Mouse (Mus musculus) lung, postnatal 25 days (tissue): Measurements from ENCODE around the gene Cdc14a.

Experiments used
- DNase-seq: peaks from one replicate; pipeline ENCODE4 v3.0.0; 2022; ENCODE audit warnings: low spot score

Gene Cdc14a

DNA sequence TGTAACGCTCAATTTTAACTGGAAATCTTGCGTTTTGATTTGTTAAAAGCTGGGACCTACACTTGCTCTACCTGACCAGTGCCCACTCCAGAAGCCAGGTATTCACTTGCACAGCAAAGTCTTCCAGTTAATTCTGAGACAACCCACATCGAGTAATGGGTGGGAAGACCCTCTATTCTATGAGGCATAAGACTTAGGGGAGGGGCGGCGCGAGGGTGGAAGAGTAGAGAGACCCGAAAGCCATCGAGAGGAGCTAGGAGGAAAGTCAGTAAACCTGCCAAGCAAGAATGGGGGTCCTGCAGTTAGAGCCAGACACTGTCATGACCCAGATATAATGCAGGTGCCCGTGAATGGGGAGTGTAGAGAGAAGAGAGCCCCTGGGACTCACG lies 96.2 kb downstream of the Cdc14a start:
- no peak for DNase-seq

- DNase-seq: peak; percentile 84
Measured at GRCm38 (mm10) chr3:116327001-116327615, 96.7 kb downstream of the Cdc14a start.

DNA sequence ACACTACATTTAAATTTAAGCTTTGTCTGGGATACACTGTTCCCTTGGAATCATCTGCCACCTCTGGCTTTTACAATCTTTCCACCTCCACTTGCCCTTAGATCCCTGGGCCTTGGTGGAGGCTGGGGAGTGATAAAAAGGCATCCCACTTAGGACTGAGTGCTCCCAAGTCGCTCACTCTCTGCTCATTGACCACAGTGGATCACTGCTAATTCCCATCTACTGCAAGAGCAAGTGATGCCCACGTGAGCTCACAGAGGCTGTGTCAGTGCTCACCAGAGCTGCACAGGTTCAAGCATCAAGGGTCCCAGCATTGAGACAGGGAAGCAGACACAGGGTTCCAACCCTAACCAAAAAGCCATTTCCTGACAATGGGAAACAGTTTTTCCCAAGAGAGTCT lies 98.3 kb downstream of the Cdc14a start:
- no peak for DNase-seq

DNA sequence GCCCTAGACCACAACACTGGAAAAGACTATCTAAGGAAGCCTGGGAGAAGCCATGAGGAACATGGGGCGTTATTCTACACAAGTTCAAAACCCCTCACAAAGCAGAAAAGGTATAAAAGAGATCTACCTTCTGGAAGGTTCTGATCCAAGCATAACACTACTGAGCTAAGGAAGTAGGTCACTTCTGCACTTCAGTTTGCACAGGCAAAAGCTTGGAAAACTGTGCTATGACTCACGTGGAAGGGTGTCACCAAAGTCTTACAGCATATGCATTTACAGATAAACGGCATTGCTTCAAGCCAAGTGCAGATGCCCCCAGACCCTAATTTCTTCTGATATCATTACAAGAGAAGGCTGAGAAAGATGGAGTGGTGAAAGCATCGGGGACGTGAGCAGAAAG lies 104.1 kb downstream of the Cdc14a start:
- no peak for DNase-seq

GRCm38 (mm10) chr3:116311838-116312237 lies 112.0 kb downstream of the Cdc14a start:
- no peak for DNase-seq

- DNase-seq: no peak
Measured at GRCm38 (mm10) chr3:116311173-116311572, 112.7 kb downstream of the Cdc14a start.

DNA sequence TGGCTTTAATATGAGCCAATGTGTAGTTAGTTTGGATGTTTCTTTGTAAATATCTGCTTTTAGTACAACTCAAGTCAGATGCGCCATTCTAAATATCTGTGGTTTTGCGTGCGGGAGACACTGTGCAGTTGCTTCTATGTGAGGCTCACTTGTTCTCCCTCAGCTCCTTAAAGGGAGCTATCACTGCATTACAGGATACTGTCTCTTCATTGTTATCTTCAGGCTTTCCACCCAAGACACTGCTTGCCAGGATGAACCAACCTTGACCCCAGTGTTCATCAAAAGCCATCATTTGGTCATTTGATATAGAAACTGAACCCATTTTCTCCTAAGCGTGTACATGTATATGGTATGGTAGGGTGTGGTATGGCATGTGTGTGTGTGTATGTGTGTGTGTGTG lies 113.2 kb downstream of the Cdc14a start:
- no peak for DNase-seq

- DNase-seq: no peak
Measured at GRCm38 (mm10) chr3:116310033-116310432, 113.8 kb downstream of the Cdc14a start.

DNA sequence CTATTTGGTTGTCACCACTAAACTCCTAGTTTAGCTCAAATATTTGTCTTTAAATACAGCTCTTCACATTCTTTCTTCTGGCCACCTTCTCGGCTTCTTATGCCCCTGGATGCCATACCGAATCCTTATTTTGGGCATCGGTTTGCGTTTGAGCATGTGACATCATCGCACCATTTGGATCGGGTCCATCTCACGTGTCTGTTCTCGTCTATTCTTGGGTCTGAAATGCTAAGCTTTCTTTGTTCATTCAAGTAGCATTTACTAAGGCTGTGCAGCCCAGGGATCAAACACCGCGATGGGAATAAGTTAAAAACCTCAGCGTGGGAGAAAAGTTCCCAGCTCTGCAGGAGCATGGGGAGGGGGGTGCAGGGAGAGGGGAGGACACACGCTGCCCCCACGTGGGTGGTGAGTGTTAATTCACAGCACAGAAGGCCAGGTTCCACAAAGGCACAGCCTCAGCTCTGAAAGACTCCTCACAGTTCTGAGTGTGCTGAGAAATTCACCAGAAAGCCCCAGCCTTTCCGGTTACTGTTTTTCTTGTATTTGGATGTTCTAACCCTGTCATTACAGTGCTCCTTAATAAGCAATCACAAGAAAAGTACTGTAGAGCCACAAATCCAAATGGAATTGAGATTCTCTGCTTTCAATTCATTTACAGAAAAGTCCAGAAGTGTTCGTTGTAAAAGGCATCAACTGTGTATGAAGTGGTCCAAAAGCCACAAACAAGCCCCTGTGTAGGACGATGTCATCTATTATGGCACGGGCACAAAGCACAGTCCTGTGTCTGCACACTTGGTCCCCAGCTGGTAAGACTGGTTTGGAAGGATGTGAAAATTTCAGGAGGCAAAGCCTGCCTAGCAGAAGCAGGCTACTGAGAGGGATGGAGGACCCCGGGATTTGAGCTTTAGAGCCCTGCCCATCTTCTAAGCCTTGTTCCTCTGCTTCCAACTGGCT lies 118.8 kb downstream of the Cdc14a start:
- DNase-seq: no peak

DNA sequence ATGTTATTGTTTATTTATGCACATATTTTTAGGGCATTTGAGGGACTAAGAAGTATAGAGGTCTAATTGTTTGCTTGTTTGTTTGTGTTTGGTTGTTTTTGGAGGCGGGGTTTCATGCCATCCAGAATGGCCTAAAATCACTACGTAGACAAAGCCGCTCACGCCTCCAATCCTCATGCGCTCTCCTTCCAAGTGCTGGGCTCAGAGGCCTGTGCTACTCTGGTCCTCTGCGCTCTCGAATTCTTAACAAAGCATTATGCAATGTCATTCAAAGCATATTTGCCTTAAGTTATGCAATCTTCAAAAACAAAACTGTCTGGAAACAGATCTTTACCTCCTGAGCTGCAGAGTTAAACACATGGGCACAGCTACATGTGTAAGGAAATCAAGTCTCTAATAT lies 121.3 kb downstream of the Cdc14a start:
- peak; percentile 64 for DNase-seq

GRCm38 (mm10) chr3:116301754-116302153 lies 122.1 kb downstream of the Cdc14a start:
- peak; percentile 32 for DNase-seq

DNA sequence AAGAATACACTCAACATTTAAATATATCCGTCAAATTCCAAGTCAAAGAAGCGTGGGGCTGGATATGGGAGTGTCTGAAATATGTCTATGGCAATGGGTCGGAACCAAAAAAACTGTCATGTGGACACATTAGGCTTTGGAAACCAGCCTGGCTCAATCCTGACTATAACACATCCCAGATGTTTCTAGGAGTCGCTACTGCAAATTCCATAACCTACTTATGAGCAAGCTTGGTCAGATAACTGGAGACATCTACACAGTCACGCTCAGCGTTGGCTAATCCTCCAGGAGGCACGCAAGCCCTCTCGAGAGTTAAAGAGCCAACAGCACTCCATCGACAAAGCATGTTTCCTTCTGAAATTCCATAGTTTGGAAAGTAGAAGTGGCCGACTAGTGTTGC lies 125.1 kb downstream of the Cdc14a start:
- DNase-seq: peak; percentile 20

GRCm38 (mm10) chr3:116298003-116298402 lies 125.8 kb downstream of the Cdc14a start:
- DNase-seq: no peak

- DNase-seq: no peak
Measured at GRCm38 (mm10) chr3:116297170-116297569, 126.7 kb downstream of the Cdc14a start.

- DNase-seq: no peak
Measured at GRCm38 (mm10) chr3:116290041-116290815, 133.6 kb downstream of the Cdc14a start.

DNA sequence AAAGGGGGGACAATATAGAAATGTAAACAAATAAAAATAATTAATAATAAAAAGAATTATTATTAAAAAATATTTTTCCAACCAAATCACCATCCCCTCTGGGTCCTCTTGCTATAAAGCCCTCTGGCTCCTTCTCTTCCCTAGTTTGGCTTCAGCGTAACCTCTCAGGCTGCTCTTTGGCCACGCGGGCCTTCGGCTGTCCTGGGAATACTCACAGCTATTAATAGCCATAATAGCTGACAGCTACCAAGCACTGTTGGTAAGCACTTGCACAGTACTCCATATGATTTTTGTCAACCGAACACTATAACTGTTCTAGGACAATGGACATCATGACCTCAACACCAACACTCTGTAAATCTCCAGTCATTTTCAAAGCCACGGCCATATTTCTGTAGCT lies 135.0 kb downstream of the Cdc14a start:
- DNase-seq: no peak

DNA sequence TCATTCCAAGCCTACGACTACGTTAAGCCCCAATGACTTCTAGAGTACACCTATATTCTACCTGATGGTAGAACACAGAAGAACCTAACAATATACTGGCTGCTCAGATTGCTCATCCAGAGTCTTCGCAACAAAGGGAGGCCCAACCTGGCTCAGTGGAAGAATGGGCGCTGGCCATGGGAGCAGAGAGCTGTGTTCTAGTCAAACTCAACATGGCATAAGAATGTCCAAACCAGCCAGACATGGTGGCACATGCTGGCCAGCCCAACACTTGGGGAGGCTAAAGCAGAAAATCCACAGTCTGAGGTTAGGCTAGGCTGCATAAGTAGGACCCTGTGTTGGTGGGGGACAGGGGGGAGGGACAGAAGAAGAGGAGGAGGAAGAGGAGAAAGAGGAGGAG lies 139.1 kb downstream of the Cdc14a start:
- DNase-seq: no peak

DNA sequence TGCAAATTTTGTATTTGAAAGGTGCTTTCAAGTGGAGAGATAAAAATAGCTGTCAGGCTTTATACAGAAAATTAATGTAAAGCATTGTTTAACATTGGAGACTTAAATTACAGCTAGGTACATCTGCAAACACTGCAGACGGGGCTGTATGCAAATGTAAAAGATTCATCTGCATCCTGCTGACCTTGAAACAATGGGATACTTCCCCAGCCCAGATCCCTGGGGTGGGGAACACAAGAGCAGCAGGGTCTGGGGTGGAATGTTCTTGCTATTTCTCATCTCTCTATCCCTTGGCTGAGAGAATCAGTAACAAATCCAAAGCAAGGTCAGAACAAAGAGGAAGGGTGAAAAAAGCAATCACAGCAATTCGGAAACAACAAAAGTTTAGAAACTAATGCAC lies 139.8 kb downstream of the Cdc14a start:
- no peak for DNase-seq

DNA sequence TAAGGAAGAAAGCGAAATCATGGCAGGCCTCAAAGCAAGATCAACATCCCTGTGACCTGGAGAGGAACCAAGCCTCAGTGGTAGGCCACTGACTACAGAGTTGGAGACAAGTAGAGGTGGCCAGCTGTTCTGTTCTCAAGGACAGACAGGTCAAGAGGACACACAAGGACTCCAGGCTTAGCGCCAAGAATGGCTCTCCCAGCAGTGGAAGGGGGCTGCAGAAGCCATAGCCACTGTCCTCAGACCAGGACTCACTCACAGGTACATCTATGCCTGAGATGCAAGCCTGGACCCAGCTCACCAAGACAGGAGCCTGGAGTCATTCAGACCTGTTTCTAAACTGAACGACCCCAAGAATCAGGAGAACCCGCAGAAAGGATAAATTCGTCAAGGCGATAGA lies 142.2 kb downstream of the Cdc14a start:
- DNase-seq: no peak

DNA sequence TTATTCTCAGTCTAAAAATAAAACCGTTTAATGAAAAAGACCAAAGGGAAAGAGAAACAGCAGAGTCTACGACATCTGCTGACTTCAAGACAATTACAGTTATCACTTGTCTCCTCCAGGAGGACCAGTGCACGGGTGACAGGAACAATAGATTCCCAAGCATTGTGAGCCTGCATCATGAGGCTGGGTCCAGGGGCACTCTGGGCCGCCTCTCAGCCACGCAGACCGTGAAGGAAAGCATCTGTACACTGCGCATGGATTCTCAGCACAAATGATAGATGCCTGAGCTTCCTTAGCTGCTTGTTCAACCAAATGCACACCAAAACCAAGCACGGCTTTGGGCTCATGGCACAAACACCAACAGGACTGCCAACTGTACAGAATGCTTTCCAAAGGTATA lies 146.7 kb downstream of the Cdc14a start:
- no peak for DNase-seq

- DNase-seq: no peak
Measured at GRCm38 (mm10) chr3:116271679-116272078, 152.2 kb downstream of the Cdc14a start.

DNA sequence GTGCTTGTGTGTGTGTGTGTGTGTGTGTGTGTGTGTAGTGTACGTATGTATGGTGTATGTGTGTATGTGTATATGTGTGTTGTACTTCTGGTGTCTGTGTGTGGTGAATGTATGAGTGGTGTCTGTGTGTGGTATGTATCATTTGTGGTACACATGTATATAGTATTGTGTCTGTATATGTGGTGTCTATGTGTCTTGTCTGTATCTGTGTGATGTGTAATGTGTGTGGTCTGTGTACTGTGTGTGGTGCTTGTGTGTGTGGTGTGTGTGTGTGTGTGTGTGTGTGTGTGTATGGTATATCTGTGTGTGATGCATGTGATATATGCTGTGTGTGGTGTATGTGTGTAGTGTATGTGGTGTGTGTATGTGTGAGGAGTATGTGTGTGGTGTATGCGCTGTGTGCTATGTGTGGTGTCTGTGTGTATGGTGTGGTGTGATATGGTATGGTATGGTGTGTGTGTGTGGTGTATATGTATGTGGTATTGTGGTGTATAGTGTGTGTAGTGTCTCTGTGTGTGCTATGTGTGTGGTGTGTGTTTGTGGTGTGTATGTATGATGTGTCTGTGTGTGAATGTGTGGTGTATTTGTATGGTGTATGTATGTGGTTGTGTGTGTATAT lies 156.7 kb downstream of the Cdc14a start:
- no peak for DNase-seq
